Mouse (Mus musculus): ENCODE measurements at regions not wholly inside any gene's neighbourhood (a gene's known extent, or its start where the extent isn't known, plus 50 kb on each side); places are given as distances from the start of the nearest gene placed in this dataset.

DNA sequence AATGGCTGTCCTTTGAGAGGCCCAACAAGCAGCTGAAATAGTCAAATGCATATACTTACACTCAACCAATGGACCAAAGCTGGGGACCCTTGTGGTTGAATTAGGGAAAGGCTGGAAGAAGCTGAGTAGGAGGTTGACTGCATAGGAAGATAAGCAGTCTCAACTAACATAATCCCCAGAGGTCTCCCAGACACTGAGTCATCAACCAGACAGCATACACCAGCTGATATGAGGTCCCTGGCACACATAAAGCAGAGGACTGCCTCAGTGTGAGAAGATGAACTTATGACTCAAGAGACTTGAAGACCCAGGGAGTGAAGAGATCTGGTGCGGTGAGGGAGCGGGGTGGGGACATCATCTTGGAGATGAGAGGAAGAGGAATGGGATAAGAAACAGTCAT is 863.8 kb downstream of the Nap1l3 start:
- Histone ChIP-seq H3K27ac (ENCODE audit: low read depth, low read length) (no peak overlapping the region), H3K36me3 (ENCODE audit: control insufficient read depth, insufficient read depth, low read length) (no peaks in the 10 kb centered on the region), H3K4me3 (ENCODE audit: low read depth, low read length) (no peak overlapping the region), H3K9me3 (replicated peaks; ENCODE audit: control insufficient read depth, low read length) (no peaks in the 10 kb centered on the region), H3K27me3 (ENCODE audit: control insufficient read depth, insufficient read depth, low read length) (no peaks in the 10 kb centered on the region), H3K9ac (ENCODE audit: low read depth, low read length) (no peak overlapping the region), H3K4me2 (no peak overlapping the region), H3K4me1 (ENCODE audit: control insufficient read depth, insufficient read depth, low read length) (no peaks in the 10 kb centered on the region)
- WGBS (ENCODE audit: insufficient replicate concordance) = 83% methylated on average over 2 of the region's 2 CpGs
- no peak for ATAC-seq (replicated peaks; ENCODE audit: insufficient number of reproducible peaks, low FRiP score, low TSS enrichment)

DNA sequence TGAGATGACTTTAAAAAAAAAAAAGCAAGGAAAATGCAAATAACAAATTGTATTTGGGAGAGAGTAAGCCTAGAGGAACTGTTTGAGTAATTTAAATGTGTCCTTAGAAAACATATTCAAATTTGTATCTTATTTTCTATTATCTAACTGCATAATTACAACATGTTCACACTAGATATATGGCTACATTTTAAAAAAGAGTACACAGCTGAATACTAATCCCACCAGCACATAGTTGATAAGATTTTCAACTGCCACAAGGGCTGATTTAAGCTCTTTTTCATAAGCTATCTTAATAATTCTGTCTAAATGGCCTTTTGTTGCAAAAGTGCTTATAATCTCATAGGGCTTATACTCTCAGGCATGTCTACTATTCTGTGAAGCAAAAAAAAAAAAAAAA is 877.4 kb downstream of the Nap1l3 start:
- no peak for ATAC-seq (replicated peaks; ENCODE audit: insufficient number of reproducible peaks, low FRiP score, low TSS enrichment)

GRCm38 (mm10) chrX:121497727-121498126 is 899.5 kb downstream of the Nap1l3 start:
- Histone ChIP-seq H3K27ac (ENCODE audit: low read depth, low read length) (no peak overlapping the region), H3K4me1 (ENCODE audit: control insufficient read depth, insufficient read depth, low read length) (no peaks in the 10 kb centered on the region), H3K4me3 (ENCODE audit: low read depth, low read length) (no peak overlapping the region), H3K27me3 (ENCODE audit: control insufficient read depth, insufficient read depth, low read length) (no peaks in the 10 kb centered on the region), H3K9ac (ENCODE audit: low read depth, low read length) (no peak overlapping the region), H3K4me2 (no peak overlapping the region), H3K9me3 (replicated peaks; ENCODE audit: control insufficient read depth, low read length) (no peaks in the 10 kb centered on the region), H3K36me3 (ENCODE audit: control insufficient read depth, insufficient read depth, low read length) (no peaks in the 10 kb centered on the region)
- 27% methylated on average over 2 of the region's 2 CpGs for WGBS (ENCODE audit: insufficient replicate concordance)
- no peak for ATAC-seq (replicated peaks; ENCODE audit: insufficient number of reproducible peaks, low FRiP score, low TSS enrichment)

More for the DNA sequence above, 877.4 kb downstream of the Nap1l3 start:
- Histone ChIP-seq H3K4me3 (ENCODE audit: low read depth, low read length) (no peak overlapping the region), H3K9me3 (replicated peaks; ENCODE audit: control insufficient read depth, low read length) (no peaks in the 10 kb centered on the region), H3K27me3 (ENCODE audit: control insufficient read depth, insufficient read depth, low read length) (no peaks in the 10 kb centered on the region), H3K27ac (ENCODE audit: low read depth, low read length) (no peak overlapping the region), H3K4me2 (no peak overlapping the region), H3K4me1 (ENCODE audit: control insufficient read depth, insufficient read depth, low read length) (no peaks in the 10 kb centered on the region), H3K9ac (ENCODE audit: low read depth, low read length) (no peak overlapping the region), H3K36me3 (ENCODE audit: control insufficient read depth, insufficient read depth, low read length) (no peaks in the 10 kb centered on the region)

DNA sequence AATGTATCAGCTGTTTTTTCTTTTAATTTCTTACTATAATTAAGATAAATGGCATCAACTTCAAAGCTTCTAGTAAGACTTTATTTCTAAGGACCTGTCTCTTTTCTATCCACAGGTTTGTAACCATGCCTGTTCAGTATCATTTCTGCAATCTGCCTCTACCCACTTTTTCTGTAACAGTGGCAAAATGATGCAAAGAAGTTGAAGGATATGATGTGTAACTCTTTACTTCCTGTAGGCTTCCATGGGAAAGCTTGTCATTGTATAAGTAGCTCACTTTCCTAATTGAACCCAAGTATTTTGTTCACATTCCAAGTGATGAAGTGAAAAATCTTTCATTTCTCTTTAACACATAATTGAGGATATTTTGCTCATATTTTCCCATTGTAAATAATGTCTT is 900.0 kb downstream of the Nap1l3 start:
- Histone ChIP-seq H3K27me3 (ENCODE audit: control insufficient read depth, insufficient read depth, low read length) (no peaks in the 10 kb centered on the region), H3K4me2 (no peak overlapping the region), H3K4me3 (ENCODE audit: low read depth, low read length) (no peak overlapping the region), H3K9ac (ENCODE audit: low read depth, low read length) (no peak overlapping the region), H3K36me3 (ENCODE audit: control insufficient read depth, insufficient read depth, low read length) (no peaks in the 10 kb centered on the region), H3K27ac (ENCODE audit: low read depth, low read length) (no peak overlapping the region), H3K4me1 (ENCODE audit: control insufficient read depth, insufficient read depth, low read length) (no peaks in the 10 kb centered on the region), H3K9me3 (replicated peaks; ENCODE audit: control insufficient read depth, low read length) (no peaks in the 10 kb centered on the region)
- ATAC-seq (replicated peaks; ENCODE audit: insufficient number of reproducible peaks, low FRiP score, low TSS enrichment) = no peak

DNA sequence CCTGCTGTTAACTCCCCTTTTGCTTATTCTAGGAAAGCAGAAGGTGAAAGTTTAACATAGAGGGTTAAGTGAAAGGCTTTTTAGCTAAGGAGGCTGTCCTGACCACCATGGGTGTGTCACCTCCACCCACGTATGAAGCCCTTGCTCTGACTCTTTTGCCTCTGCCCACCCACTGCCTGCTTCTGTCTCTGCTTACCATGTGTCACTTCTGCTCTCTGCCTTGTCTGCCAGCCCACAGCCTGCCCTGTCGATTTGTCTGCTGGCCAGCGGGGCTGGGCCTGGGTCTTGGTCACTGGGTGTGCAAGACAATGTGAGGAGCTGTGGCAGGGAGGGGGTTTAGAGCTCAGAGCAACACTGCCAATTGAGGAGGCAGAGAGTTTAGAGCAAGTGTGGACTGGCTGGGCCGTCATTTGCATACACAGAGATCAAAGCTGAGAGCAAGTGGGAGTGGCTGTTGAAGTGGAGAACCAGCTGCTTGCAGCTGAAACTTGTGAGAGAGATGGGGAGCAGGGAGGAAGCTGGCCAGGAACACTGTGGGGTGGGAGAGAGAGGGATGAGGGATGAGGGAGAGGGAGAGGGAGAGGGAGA is 917.7 kb downstream of the Nap1l3 start:
- Histone ChIP-seq H3K4me3 (ENCODE audit: low read depth, low read length) (no peak overlapping the region), H3K27me3 (ENCODE audit: control insufficient read depth, insufficient read depth, low read length) (no peaks in the 10 kb centered on the region)
- ATAC-seq (replicated peaks; ENCODE audit: insufficient number of reproducible peaks, low FRiP score, low TSS enrichment) = no peak

DNA sequence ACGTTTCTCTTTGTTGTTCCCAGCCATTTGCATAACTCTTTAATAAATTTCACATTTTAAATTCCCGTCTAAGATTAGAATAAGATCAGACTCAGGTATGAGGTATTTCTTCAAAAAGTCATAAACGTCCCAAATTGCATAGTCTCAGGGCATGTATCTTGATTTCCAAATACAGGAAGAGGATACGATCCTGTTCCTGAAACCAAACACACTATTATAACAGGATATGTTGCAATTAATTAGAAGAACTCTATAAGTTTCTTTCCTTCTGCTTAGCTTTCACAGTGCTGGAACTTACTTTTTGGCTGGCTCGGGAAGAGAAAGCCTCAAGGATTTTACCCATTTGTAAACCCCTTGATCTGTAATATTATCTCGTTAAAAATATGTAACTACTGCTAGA is 968.1 kb downstream of the Nap1l3 start:
- Histone ChIP-seq H3K4me1 (ENCODE audit: control insufficient read depth, insufficient read depth, low read length) (no peaks in the 10 kb centered on the region), H3K4me2 (no peak overlapping the region), H3K36me3 (ENCODE audit: control insufficient read depth, insufficient read depth, low read length) (no peaks in the 10 kb centered on the region), H3K27me3 (ENCODE audit: control insufficient read depth, insufficient read depth, low read length) (no peaks in the 10 kb centered on the region), H3K4me3 (ENCODE audit: low read depth, low read length) (no peak overlapping the region), H3K9ac (ENCODE audit: low read depth, low read length) (no peak overlapping the region), H3K9me3 (replicated peaks; ENCODE audit: control insufficient read depth, low read length) (no peaks in the 10 kb centered on the region), H3K27ac (ENCODE audit: low read depth, low read length) (no peak overlapping the region)
- ATAC-seq (replicated peaks; ENCODE audit: insufficient number of reproducible peaks, low FRiP score, low TSS enrichment) = no peak
- 72% methylated on average over 6 of the region's 6 CpGs for WGBS (ENCODE audit: insufficient replicate concordance)

More for the DNA sequence above, 917.7 kb downstream of the Nap1l3 start:
- WGBS (ENCODE audit: insufficient replicate concordance) = 14% methylated on average over 4 of the region's 4 CpGs
- Histone ChIP-seq H3K36me3 (ENCODE audit: control insufficient read depth, insufficient read depth, low read length) (no peaks in the 10 kb centered on the region), H3K9me3 (replicated peaks; ENCODE audit: control insufficient read depth, low read length) (no peaks in the 10 kb centered on the region), H3K27ac (ENCODE audit: low read depth, low read length) (no peak overlapping the region), H3K9ac (ENCODE audit: low read depth, low read length) (no peak overlapping the region), H3K4me2 (peak overlapping the region; percentile 46), H3K4me1 (ENCODE audit: control insufficient read depth, insufficient read depth, low read length) (no peaks in the 10 kb centered on the region)
